Mouse (Mus musculus) forebrain, embryonic 16.5 days (tissue): Measurements from ENCODE around the gene D11Wsu47e. TPM values are rescaled to one million over a fixed set of nuclear protein-coding genes. Genes with fewer than 3 reads are reported as not detected.
A peak's percentile ranks its signal among the peaks of the same experiment; 100 is the strongest.

Experiments
- ATAC-seq: fragments of 200-750 bp; cut with Nextera tagmentation; 2 replicates; pipeline ENCODE4 v1.8.0; 2017; ENCODE audit warnings: mild to moderate bottlenecking, moderate library complexity
- H3K27ac ChIP-seq: fragments of 300-500 bp; sonication (generic); 2 replicates; pipeline ENCODE4 v1.5.1; 2014; ENCODE audit warnings: low read length, control low read depth
- H3K27me3 ChIP-seq: fragments of 300-500 bp; sonication (generic); replicated peaks from 2 replicates; pipeline ENCODE4 v1.6.1; 2014; ENCODE audit warnings: low read length; ENCODE audit not compliant: control insufficient read depth, insufficient read depth
- H3K36me3 ChIP-seq: fragments of 300-500 bp; sonication (generic); 2 replicates; pipeline ENCODE4 v1.6.1; 2014; ENCODE audit not compliant: control insufficient read depth, insufficient read depth
- H3K4me1 ChIP-seq: fragments of 300-500 bp; sonication (generic); replicated peaks from 2 replicates; pipeline ENCODE4 v1.6.1; 2014; ENCODE audit warnings: low read length; ENCODE audit not compliant: control insufficient read depth, insufficient read depth
- H3K4me2 ChIP-seq: fragments of 300-500 bp; sonication (generic); 2 replicates; pipeline ENCODE4 v1.6.1; 2014; ENCODE audit warnings: mild to moderate bottlenecking, low read length, control low read depth
- H3K4me3 ChIP-seq: fragments of 300-500 bp; sonication (generic); replicated peaks from 2 replicates; pipeline ENCODE4 v1.5.1; 2014; ENCODE audit warnings: mild to moderate bottlenecking, low read length, control low read depth
- H3K9ac ChIP-seq: fragments of 300-500 bp; sonication (generic); replicated peaks from 2 replicates; pipeline ENCODE4 v1.6.1; 2014; ENCODE audit warnings: low read depth, low read length, control low read depth
- H3K9me3 ChIP-seq: fragments of 300-500 bp; sonication (generic); 2 replicates; pipeline ENCODE4 v1.6.1; 2016; ENCODE audit warnings: low read length; ENCODE audit not compliant: control insufficient read depth
- WGBS: fragments of 180-500 bp; shearing (Covaris S2); extraction: QIAGEN DNeasy Blood & Tissue Kit; methylation state at CpG from one replicate; pipeline ENCODE4 v1.1.7; 2014; 5-methylcytosine and 5-hydroxymethylcytosine counted together
- polyA plus RNA-seq: library from polyadenylated mRNA; unstranded; fragments of >200 nt; fragmentation: Nextera tagmentation; extraction: Ambion mirVana; gene quantifications from 2 replicates; pipeline ENCODE4 v1.2.1, GENCODE M21; 2015

The D11Wsu47e gene
- polyA plus RNA-seq, 1 experiment from 2014 or later = 24.4 TPM

DNA sequence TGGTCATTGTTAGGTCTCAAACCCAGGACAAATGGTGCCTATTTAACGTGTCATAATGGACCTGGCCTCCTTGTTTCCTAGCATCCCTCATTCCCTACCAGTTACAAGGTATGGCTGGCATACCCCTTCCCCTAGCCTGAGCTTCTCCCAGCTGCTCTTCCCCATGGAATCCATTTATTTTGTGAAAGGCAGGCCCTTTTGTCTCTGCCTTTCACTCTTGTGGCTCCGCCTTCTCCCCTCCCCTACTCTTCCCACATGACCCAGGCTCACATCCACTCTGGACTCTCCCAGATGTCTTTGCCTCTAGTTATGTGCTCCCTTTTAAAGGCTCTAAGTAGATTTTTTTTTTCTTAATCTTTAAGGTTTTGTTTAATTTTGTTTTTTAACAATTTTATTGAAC lies 2.8 kb downstream of the D11Wsu47e start:
- Histone ChIP-seq H3K4me1 (peaks cover 34% of the 10 kb centered on the region), H3K9ac (no peak overlapping the region; the same call in 1 of the 2 replicates), H3K27me3 (no peaks in the 10 kb centered on the region), H3K4me2 (no peak overlapping the region), H3K4me3 (no peak overlapping the region), H3K36me3 (peaks cover 20% of the 10 kb centered on the region), H3K9me3 (no peaks in the 10 kb centered on the region), H3K27ac (no peak overlapping the region)
- no peak for ATAC-seq
- WGBS = 43% methylated on average over 2 of the region's 2 CpGs

DNA sequence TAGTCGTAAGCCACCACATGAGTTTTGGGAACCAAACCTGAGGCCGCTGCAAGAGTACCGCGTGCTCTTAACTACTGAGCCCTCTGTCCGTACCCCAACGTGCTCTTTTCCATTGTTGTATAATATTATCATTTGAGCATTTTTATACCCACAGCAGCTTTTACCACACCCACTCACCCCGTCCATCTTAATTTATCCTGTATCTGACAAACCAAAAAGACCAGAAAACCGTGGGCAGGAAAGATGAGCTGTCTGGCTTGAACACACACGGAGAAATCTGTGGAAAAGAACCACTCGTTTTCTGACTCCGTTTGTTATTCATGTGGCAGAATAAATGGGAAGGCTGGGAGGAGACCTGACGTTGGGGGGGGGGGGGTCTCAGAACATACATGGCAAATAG lies 6.3 kb downstream of the D11Wsu47e start:
- Histone ChIP-seq H3K36me3 (peaks cover 37% of the 10 kb centered on the region), H3K27me3 (no peaks in the 10 kb centered on the region), H3K4me3 (no peak overlapping the region), H3K4me2 (no peak overlapping the region), H3K9ac (no peak overlapping the region), H3K4me1 (peaks cover 14% of the 10 kb centered on the region), H3K9me3 (no peaks in the 10 kb centered on the region), H3K27ac (no peak overlapping the region)
- 94% methylated on average over 12 of the region's 12 CpGs for WGBS
- ATAC-seq = no peak

DNA sequence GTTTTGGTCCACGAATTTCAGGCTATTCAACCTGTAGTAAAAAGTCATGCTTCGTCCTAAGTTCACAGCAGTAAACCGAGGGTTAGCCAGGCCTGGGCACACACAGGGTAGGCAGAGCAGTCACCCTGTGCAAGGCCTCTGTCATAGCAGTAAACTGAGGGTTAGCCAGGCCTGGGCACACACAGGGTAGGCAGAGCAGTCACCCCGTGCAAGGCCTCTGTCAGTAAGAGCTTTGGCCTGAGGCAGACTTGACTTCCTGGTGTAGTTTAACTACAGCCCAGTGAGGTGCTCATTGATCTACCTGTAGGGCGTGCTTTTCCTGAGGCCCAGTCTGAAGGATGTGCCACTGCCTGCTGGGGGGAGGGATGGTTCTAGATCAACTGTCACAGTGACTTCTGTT lies 7.1 kb downstream of the D11Wsu47e start:
- Histone ChIP-seq H3K4me1 (peaks cover 8% of the 10 kb centered on the region), H3K27ac (no peak overlapping the region), H3K4me2 (no peak overlapping the region), H3K36me3 (peaks cover 42% of the 10 kb centered on the region), H3K27me3 (no peaks in the 10 kb centered on the region), H3K9me3 (no peaks in the 10 kb centered on the region; the same call in 1 of the 2 replicates), H3K9ac (no peak overlapping the region), H3K4me3 (no peak overlapping the region)
- no peak for ATAC-seq
- 85% methylated on average over 5 of the region's 5 CpGs for WGBS

DNA sequence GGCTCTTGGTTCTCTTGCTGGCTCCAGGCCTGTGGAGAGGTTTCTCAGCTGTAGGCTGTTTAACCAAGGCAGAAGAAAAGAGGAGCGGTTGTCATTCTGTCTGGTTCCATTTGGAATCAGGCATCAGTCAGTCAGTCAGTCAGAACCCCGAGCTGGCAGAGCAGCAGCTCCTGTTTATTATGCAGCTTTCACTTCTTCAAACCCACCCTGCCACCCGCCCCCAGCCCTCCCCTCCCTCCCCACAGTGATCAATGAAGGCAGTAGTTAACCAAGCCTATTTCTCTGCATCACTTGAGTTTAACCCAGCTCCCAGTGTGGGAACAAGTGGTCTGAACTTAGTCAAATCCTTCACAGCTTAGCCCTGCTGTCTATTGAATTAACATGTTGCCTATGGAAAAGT lies 7.6 kb downstream of the D11Wsu47e start:
- Histone ChIP-seq H3K27ac (no peak overlapping the region), H3K36me3 (peaks cover 45% of the 10 kb centered on the region), H3K4me2 (no peak overlapping the region), H3K9me3 (no peaks in the 10 kb centered on the region; the same call in 1 of the 2 replicates), H3K27me3 (no peaks in the 10 kb centered on the region), H3K4me3 (no peak overlapping the region), H3K9ac (no peak overlapping the region), H3K4me1 (peaks cover 3% of the 10 kb centered on the region)
- 64% methylated on average over 3 of the region's 3 CpGs for WGBS
- no peak for ATAC-seq

DNA sequence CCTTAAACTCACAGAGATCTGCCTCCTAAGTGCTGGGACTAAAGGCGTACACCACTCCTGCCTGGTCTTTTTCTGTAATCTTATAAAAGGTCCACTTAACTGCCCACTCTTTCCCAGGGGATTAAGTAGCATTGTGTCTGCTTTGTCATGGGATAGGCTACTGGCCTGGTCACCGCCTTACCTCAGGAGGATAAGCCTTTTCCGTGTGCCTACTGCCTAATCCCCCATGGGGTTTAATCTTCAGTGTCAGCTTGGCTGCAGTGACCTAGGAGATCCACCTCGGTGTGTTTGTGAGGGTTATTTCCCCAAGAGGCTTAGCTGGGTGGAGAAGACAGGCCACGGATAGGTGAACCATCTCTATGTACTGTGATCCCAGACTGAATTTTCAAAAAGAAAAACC lies 13.4 kb downstream of the D11Wsu47e start:
- no peaks in the 10 kb centered on the region for H3K4me1 ChIP-seq
- ATAC-seq = no peak
- H3K4me3 ChIP-seq = no peak overlapping the region
- peaks cover 23% of the 10 kb centered on the region for H3K36me3 ChIP-seq
- no peak overlapping the region for H3K27ac ChIP-seq
- WGBS = 35% methylated on average over 5 of the region's 5 CpGs
- no peaks in the 10 kb centered on the region for H3K27me3 ChIP-seq
- H3K9me3 ChIP-seq = no peaks in the 10 kb centered on the region; the same call in 1 of the 2 replicates
- H3K9ac ChIP-seq = no peak overlapping the region
- no peak overlapping the region for H3K4me2 ChIP-seq

DNA sequence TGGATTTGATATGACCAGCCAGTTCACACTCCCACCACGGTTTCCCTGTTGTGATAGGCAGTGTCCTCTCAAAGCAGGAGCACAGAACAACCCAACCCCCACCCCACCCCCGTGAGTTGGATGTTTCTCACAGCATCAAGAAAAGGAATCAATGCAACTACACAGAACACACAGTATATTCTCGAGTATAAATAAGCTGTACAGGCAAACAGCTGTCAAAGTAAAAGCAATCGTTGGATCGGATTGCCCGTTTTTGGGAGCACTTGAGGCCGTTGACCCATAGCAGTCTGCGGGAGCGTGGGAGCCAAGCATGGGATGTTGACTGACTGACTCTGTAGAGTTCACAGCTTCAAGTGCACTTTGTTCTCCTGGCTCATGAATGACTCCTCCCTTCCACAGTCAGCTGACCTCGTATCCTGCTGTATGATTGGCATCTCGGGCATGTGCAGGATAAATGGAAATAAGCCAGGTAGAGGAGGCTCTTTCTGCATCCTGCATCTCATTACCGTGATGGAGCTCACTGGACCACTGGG lies 13.9 kb downstream of the D11Wsu47e start:
- H3K9ac ChIP-seq = no peak overlapping the region
- H3K27me3 ChIP-seq = no peaks in the 10 kb centered on the region
- no peaks in the 10 kb centered on the region; the same call in 1 of the 2 replicates for H3K9me3 ChIP-seq
- peaks cover 21% of the 10 kb centered on the region for H3K36me3 ChIP-seq
- ATAC-seq = no peak
- H3K27ac ChIP-seq = no peak overlapping the region
- 68% methylated on average over 12 of the region's 12 CpGs for WGBS
- no peak overlapping the region for H3K4me3 ChIP-seq
- H3K4me2 ChIP-seq = no peak overlapping the region
- H3K4me1 ChIP-seq = no peaks in the 10 kb centered on the region

DNA sequence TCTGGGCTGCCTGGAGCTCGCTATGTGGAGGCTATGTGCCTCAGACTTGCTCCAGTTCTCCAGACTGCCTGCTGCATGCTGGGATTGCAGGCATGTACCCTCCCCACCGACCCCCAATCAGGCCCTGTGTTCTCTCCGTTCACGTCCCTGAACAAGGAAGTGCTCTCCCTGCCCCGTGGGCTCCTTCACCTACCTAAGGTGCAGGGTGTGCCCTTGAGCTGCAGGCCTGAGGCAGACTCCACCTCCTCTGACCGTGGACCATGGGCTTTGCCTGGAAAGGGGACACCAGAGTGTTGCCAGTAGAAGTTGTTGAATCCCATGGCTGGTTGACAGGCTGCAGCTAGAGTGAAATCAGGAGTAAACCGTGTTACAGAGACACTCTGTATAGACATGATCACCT lies 15.4 kb downstream of the D11Wsu47e start:
- no peak for ATAC-seq
- no peak overlapping the region for H3K4me3 ChIP-seq
- H3K36me3 ChIP-seq = peaks cover 15% of the 10 kb centered on the region
- H3K4me1 ChIP-seq = no peaks in the 10 kb centered on the region
- H3K9me3 ChIP-seq = no peaks in the 10 kb centered on the region; the same call in 1 of the 2 replicates
- H3K4me2 ChIP-seq = no peak overlapping the region
- H3K27ac ChIP-seq = no peak overlapping the region
- H3K27me3 ChIP-seq = no peaks in the 10 kb centered on the region
- WGBS = 87% methylated on average over 7 of the region's 7 CpGs
- no peak overlapping the region for H3K9ac ChIP-seq

DNA sequence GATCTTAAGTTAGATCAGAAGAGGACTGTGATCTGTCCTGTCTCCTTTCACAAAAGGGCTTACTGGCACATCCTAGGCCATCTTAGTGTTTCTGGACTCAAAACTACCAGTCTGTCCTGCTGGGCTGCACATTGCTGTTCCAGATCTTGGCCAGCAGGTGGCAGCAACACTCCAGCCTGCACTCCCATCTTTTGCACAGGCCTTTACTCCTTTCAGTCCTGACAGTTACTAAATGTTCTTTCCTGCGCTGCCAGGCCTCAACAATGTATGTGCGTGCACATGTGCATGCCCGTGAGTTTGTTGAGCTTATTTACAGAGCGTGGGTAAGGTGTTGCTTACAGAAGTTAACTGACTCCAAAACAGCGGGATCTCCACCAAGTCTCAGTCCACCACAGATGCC lies 19.5 kb downstream of the D11Wsu47e start:
- Histone ChIP-seq H3K9me3 (no peaks in the 10 kb centered on the region), H3K27ac (no peak overlapping the region), H3K4me3 (no peak overlapping the region), H3K9ac (0 out of 2 replicates have a peak overlapping the region, but pooled peaks have one; percentile 11), H3K36me3 (0 out of 2 replicates have a peak, but pooled peaks cover 4% of the 10 kb centered on the region), H3K4me1 (no peaks in the 10 kb centered on the region), H3K4me2 (no peak overlapping the region), H3K27me3 (no peaks in the 10 kb centered on the region)
- WGBS = 26% methylated on average over 5 of the region's 5 CpGs
- peak; percentile 84 for ATAC-seq

DNA sequence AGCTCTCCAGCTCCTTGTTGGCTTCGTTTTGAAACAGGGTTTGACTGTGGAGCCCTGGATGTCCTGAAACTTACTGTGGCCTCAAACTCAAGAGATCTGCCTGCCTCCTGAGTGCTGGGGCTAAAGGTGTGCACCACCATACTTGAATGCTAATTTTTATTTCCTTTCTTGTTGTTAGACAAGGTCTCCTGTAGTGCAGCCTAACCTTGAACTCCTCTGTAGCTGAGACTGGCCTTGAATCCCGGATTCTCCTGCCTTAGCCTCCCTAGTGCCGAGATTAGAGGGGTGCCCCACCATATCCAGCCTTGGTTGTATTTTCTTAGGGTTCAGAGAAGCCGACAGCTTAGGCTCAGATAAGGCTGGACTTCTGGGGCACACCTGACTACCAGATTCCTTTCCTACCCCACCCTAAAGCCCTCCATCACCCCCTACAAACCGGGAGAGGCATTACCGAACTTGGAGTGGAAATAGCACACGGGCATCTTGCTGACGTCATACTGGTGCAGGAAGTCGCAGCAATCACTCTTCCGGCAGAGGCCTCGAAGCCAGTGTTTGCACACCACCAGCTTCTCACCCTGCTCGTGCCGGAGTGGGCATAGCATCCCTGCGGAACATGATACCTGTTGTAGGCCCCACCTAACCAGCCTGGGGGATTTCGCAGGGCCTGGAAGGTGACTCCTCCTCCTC lies 21.9 kb downstream of the D11Wsu47e start:
- peaks cover 14% of the 10 kb centered on the region for H3K4me1 ChIP-seq
- H3K27me3 ChIP-seq = no peaks in the 10 kb centered on the region
- ATAC-seq = no peak
- WGBS = 89% methylated on average over 15 of the region's 15 CpGs
- 0 out of 2 replicates have a peak, but pooled peaks cover 4% of the 10 kb centered on the region for H3K36me3 ChIP-seq
- H3K4me3 ChIP-seq = no peak overlapping the region
- H3K4me2 ChIP-seq = no peak overlapping the region
- H3K27ac ChIP-seq = no peak overlapping the region
- H3K9me3 ChIP-seq = no peaks in the 10 kb centered on the region
- no peak overlapping the region for H3K9ac ChIP-seq
